Mouse (Mus musculus) megakaryocyte, embryonic 14.5 days (primary cell): ENCODE data around the gene Wars.

Source experiments
- FLI1 ChIP-seq: IDR thresholded peaks from 2 replicates; pipeline ENCODE4 v1.6.1; 2012; ENCODE audit warnings: low read length, inconsistent platforms, mixed read lengths
- GATA1 ChIP-seq: IDR thresholded peaks from 3 replicates; pipeline ENCODE4 v1.6.1; 2012; ENCODE audit warnings: mixed read lengths, low read length, inconsistent platforms, borderline replicate concordance

DNA sequence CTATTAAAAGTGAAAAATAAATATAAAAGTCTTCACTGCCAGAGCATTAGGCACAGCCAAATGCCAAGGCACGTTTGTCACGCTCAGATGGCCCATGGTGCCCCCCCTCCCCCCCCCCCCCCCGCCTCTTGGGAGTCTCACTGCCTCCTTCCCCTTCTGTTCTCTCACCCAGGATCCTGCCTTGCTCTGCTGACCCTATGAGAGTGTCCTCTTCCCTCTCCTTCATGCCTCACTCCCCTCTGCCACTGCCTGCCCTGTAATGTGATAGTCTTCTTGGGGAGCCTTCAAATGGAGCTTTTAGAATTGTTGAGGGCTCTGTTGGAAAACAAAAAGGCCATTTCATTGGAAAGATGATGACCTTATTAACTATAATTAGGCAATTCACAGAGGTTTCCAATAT is 38.1 kb upstream of the Wars start:
- TF ChIP-seq GATA1 (no peak), FLI1 (no peak)
